Mouse (Mus musculus): ENCODE data around the gene Ddx23.

Ddx23 gene

DNA sequence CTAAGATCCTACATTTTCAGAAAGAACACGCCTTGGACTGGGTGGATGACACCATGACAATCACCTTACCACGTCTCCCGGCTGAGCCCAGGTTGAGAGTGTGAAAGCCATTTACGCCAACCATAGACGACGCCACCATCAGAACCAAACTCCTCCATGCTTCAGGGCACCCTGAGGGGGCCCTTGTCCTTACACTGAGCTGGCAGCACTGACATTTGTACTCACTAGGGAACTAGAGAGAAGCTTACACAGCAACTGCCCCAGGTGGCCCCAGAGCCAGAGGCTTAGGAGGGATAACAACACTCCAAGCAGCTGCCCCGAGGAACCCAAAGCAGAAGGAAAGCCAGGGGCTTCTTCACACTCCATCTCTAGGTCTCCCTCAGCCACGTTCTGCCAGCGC lies 56.0 kb downstream of the Ddx23 start:
- DNase-seq: no peak

DNA sequence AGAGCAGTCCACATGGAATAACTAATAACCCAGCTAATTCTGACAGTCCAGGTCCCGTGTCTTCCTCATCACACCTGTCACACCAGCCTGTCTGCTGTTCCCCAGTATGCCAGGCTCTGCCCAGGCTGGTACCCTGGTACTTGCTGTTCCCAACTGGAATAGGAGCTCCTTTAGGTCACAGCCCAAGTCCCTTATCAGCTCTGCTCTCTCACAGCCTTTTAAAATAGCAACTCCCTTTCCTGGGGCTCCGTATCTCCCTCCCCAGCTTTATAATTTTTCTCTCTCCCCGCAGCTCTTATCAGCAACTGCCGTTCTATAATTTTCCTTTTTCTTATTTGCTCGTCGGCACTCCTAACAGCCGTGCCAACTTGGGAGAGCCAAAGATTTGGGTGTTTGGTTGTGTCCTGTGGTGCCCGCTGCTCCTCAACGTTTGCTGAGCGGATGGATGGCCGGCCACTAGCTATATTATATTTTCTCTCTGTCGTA lies 56.6 kb downstream of the Ddx23 start:
- DNase-seq: no peak

DNA sequence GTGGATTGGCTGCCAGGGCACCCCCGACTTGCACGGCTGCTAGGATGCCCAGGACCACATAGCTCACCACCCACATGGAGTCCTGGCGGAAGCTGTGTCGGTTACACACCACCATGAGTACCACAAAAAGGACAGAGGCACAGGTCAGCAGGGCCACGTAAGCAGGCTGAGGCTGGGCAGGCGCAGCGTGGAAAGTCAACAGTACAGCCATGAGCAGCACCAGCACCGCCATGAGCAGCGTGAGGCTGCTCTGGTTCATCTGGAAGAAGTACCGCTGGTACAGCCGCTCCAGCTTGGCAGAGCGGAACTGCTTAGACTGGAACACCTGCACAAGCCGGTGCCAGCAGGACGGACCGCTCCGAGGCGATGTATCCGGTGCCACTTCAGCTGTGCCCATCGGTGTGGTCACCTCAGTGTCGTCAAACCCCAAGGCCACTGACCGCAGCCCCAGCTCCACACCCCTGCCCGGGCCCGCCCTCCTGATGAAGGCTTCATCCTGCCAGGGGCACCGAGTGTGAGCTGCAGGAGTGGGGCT lies 58.6 kb downstream of the Ddx23 start:
- no peak for DNase-seq

DNA sequence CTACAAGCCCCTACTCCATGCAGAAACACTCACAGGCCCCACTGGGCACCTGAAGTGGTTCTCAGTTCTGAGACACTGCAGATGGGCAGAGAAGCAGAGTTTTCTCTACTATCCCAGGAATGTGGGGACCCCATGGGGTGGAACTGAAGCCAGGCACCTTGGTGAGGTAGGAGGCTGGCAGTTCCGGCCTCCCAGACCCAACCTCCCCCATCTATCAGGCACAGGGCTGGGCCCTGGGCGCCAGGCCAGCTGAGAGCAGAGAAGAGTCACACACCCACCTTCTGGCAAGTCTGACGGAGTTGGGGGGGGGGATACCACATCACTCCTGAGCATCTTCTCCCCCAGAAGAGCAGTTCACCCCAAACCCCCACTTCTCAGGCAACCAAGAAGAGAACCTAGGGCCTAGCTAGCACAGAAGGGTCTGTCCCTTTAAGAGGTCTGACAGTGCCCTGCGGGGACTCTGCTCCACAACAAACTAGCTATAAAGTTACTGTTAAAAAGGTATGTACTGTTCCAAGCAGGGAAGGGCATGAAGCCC lies 59.7 kb downstream of the Ddx23 start:
- no peak for DNase-seq

DNA sequence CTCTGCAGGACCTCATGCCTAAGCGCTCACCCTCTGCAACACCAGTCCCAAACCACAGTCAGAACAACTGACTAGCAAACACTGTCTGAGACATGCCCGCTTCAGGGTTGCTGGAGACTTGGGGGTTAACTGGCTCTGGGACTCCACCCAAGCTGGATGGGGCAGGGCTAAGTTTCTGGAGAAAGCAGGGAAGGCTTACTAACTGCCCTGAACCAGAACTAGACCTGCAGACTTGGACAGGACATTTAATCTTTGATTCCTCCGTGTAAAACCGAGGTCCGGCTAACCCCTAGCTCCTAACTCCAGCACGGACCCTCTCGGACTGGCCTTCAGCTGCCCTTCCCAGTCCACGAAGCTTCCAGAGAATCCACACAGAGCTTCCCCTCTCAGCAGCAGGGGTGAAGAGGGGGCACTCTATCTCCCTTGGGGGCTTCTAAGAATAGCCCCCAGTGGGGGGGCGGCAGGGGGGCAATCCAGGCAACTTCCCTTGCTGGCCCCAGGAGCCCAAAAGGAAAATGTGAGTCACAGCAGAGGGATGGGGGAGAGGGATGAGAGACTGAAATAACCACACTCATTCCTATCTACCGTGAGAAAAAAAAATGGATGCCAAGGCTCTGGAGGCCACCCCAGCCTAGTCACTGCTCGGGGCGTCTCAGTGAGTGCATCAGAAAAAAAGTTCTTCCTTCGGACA lies 60.4 kb downstream of the Ddx23 start:
- no peak for DNase-seq

DNA sequence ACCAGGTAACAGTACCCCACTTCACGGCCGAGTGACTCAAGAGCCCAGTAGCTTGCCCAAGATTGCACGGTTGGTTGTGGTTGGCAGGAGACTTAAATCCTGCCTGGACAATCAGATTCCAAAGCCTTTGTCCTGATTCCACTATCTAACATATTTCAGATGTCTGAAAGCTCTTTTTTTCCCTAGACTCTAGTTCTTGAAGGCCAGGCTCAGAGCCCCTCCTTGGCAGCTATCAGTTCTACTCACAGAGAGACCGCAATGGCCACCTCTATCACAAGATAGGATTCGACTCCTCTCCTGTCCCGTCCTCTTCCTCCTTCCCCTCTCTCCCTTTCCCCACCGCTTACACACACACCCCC lies 60.9 kb downstream of the Ddx23 start:
- DNase-seq: no peak

DNA sequence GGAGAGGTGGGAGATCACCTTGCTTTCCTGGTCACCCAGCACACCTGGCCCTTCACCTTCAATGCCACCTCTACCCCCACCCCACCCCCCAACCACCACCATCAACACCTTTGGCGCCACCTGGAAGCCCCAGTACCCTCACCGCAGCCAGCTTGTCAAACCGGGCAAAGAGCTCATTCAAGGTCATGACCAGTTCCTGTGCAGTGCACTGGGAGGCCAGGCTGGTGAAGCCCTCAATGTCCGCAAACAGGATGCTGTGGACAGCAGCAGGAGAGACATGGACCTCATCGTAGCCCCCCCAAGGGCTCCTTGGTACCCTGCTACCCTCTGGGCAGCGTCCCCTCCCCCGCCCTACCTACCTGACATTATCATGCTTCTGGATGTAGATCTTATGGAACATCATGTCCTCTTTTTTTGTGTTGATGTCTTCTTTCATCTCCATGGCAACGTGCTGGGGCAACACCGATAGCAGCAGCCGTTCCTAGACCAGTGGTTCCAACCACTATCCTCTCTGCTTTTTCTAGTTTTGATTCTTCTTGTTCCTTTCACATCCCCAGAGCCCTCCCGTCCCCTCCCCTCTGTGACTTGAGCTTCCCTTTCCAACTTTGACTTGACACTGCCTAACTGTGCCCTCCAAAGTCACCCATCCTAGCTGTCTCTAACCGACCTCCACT lies 62.5 kb downstream of the Ddx23 start:
- DNase-seq: no peak

DNA sequence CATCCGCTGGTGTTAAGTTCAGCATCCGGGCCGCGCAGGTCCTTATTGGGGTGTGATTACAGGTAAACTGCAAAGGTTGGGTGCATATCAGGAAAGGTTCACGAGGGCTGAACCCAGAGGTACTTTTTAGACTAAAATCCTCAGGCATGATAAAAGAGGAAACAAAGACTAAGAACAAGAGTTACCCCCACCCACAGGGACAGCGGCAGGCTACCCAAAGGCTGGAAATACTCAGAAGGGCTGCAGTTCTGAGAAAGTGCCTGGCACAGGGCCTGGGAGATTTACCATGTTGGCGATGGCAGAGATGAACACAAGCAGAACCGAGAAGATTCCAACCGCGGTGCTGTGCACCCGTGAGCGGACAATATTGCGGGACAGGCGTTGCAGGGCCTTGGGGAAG lies 66.1 kb downstream of the Ddx23 start:
- no peak for DNase-seq

Measured in spleen, adult 18-20 months (tissue).